Mouse (Mus musculus): Measurements from ENCODE around the gene Fst.

The Fst gene

GRCm38 (mm10) chr13:114458886-114459700 is at the start of gene Fst:
TSS of gene Fst (minus strand) at chr13:114458951.
- peak; percentile 19 to 39 for DNase-seq

DNA sequence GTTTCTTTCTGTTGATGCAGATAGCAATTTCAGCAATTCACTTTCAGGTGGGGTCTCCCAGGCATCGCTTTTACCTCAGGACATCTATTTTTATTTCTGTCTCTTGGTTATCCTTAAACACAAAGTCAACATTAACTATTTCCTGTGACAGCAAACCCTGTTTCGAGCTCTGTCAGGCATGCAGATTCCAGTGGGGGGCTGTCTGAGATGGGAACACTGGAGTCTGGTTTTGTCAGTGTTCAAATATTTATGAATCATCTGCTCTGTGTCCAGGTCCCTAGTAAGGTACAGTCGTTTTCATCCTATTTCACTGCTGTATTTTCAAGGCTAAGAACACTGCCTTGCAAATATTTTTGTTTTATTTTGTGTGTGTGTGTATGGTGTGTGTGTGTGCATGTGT is 35.1 kb upstream of the Fst start:
- no peak for DNase-seq

DNA sequence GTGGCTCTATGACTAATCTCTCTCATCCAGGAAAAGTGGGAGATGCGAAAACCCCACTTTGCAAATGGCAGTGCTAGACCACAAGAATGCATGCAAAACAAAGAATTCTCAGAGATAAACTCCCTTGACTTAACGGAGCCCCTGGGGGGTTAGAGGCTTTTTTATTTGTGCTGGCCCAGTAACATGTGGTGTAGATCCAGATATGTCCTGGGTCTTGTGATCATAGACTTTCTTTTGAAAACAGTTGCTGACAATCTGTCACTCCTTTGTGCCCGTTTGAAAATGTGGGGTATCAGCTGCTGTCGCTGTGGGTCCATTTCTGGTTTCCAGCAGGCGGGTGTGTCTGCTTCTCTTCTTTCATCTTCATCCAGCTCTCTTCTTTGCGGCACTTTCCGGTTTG is 29.4 kb upstream of the Fst start:
- DNase-seq = no peak

- DNase-seq = no peak
Observed at GRCm38 (mm10) chr13:114478329-114478728, 19.6 kb upstream of the Fst start.

DNA sequence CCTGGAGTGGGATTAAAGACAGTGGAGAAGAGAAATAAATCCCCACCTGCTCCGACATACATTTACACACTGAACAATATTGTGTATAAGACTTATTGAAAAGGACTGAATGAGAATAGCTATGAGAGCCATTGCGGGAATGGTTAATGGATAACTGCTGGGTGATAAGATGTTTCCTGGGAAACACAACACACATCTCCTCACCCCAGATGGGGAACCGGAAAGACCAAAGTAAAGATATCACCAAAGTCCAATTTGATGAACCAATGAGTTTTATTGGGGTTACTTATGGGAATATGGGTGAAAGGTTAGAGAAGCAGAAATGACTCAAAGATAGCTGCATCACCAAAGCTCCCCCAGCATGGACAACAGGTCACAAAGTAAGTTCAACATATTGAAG is 11.2 kb upstream of the Fst start:
- DNase-seq = no peak

DNA sequence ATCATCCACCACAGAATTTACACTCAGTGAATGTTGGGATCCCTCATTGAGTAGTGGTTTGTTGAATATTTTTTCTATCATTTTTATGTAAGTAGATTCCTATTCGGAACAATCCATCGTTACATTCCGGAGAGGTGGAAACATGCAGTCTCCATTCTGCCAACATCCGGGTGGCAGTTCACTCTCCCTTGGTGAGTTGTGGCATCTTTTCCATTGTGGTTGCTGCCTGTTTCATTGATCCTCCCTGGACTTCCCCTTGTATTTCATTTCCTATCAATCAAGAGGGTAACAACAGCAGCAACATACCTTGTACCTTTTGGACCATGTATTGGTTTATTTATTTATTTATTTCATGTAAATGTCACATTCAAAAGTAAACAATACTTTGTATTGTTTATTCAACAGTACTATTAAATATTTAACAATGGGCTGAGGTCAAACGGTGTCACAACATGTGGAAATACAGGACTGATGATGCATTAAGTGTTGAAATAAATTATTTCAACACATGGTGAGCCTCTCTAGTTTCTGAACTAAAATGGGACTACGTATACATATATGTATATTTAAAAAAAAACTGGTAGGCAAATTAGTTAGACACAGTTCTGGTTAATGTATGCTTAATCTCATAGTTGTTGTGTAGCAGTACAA is 7.6 kb upstream of the Fst start:
- DNase-seq = no peak

DNA sequence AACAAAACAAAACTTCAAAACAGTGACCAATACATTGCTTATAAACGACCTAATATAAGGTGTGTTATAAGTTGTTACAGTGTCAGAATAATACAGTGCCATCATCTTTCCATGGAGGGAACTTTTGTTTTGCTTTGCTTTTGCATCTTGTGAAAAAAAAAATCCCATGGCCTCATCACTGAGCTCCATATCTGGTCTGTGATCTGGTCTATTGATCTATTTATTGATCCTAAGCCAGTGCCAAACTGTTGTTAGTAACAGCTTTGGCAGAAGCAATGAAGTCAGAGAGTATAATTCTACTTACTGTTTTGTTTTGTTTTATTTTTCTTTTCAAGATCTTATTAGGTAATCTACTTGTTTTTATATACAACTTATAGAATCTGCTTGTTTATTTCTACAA is 6.6 kb upstream of the Fst start:
- DNase-seq = no peak

- no peak for DNase-seq
Observed at GRCm38 (mm10) chr13:114464824-114465223, 6.1 kb upstream of the Fst start.

DNA sequence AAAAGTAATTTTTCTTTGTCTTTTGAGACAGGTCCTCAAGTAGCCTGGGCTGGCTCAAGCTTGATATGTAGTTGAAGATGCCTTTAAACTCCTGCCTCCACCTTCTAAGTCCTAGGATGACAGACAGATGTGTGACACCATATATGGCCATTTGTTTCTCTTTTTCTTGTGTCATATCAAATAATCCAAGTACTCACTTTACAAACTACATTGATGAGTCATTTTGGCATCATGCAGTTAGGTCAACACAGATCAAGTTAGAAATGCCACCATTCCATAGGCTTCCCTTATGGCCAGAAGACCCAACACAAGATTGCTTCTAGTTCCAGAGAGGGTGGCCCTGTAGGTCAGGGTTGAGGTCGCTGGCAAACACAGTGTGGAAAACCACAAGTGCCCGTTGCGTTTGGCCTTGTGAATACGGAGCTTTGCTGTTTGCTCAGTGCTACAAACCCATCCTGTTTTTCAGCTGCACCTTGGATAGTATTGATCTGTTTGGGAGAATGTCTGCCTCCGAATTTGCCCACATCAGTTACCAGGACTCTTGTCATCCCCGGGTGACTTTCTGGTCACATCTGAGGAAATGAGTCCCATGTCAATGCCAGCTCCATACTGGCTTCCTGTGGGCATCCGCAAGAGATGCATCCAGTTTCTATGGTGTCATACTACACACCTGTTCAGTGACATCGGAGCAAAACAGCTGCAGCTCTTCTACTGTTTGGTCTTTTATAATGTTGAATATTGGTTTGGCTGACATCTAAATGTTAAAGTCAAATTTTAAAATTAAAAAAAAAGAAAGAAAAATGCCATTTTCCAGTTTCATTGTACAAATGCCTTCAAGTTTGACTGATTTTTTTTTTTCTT is 4.0 kb upstream of the Fst start:
- DNase-seq = no peak

- no peak for DNase-seq
Observed at GRCm38 (mm10) chr13:114460306-114460892, 1.6 kb upstream of the Fst start.

- no peak for DNase-seq
Observed at GRCm38 (mm10) chr13:114459701-114460160, 980 bp upstream of the Fst start.

DNA sequence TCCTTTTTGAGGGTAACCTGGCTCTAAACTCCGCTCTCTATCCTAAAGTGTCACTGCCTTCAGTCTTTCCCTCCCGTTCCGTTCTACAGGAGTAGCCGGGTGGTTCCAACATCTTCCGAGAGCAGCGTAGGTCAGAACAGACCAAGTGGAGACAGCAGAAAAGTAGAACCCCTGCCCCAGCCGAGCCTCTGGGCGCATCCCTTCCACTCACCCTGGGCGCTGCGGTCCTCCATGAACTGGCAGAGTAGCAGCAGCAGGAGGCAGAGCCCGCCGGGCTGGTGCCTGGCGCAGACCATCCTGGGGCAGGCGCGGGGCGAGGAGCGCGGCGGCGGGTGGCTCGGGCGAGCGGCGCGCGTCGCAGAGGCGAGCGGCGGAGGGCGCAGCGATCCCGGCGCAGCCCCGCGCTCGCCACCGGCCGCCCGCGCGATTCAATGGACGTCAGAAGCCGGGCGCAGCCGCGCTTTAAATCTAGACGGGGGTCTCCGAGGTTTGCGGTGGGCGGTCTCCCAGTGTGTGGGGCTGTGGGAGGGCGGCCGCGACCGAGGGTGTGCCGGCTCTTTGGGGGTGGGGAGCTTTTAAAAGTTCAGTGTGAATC is 363 bp downstream of the Fst start:
- peak; percentile 21 to 30 for DNase-seq

GRCm38 (mm10) chr13:114457567-114458120 is 1.1 kb downstream of the Fst start:
- DNase-seq = no peak

GRCm38 (mm10) chr13:114456766-114457566 is 1.8 kb downstream of the Fst start:
- peak; percentile 12 to 20 for DNase-seq

DNA sequence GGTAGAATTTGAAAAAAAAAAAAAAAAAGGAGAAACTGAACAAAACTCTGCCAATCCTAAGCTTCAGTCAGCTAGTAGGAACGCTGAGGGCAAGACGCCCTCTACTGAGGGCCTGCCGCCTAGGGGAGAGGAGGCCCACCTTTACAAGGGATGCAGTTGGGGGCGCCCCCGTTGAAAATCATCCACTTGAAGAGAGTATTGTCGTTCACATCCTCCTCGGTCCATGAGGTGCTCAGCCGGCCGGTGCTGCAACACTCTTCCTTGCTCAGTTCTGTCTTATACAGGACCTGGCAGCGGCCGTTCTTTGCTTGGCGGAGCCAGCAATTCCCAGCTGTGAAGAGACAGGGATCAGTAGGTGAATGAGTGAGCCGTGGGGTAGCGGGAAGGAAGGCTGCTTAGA is 2.5 kb downstream of the Fst start:
- peak; percentile 11 to 32 for DNase-seq

DNA sequence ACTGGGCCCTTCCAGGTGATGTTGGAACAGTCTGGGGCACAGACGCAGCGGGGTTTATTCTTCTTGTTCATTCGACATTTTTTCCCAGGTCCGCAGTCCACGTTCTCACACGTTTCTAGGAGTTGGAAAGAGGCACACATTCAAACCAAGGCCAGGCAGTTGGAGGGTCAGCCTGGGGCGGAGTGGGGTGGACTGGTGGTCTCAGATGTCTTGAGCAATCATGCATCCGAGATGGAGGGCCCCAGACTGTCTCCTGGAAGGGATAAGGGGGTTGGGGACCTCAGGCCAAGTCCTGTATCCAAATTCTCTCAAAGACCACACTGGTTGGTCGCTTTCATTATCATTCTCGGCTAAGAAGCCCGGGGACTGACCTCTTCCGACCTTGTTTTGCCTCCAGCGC is 3.0 kb downstream of the Fst start:
- DNase-seq = no peak

DNA sequence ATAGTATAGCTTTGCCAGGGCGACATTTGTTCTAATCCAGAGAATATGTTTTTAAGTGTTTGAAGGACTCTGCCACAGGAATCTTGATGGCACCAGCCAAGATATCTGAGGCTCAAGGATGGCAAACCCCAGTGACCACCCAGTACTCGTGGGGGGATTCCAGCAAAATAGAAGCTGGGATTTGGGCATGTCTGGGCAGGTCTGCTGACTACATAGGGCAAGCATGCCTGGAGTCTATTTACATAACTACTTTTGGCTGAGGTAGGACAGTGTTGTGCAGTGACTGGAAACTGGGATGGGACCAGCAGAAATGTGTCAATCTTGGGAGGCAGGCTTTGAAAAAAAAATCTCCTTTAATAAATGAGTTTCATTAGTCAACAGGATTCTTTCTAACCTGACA is 11.5 kb downstream of the Fst start:
- no peak for DNase-seq

DNA sequence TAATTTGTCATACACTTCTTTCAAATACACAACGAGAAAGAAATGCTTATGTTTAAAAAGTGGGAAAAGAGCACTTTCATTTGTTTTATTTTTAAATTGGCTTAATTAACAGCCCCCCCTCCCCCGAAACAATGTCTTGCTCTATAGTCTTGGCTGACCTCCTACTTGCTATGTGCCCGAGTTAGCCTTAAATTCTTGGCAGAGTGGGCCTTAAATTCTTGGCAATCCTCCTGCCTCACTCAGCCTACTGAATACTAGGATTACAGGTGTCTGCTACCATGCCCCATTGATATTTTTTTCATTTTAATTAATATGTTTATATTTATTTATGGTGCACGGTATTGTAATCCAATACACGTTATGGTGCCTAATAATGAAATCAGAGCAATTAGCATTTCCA is 26.3 kb downstream of the Fst start:
- DNase-seq = no peak

DNA sequence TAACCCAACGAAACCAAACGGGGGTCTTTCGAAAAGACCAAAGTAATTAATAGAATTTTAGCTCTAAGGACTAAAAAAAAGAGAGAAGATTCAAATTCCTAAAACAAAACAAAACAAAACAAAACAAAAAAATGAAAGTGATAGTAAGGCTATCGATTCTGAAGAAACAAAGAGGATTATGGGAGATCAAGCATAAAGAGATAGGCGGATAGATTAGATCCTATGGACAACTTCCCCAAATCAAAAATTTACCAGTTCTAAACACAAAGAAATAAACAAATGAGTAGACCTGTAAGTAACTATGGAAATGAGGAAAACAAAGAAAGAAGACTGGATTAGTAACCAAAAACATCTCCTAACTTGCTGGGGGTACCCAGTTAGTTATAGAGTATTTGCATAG is 33.5 kb downstream of the Fst start:
- DNase-seq = no peak

GRCm38 (mm10) chr13:114420235-114420634 is 38.5 kb downstream of the Fst start:
- no peak for DNase-seq

- no peak for DNase-seq
Observed at GRCm38 (mm10) chr13:114419364-114419763, 39.4 kb downstream of the Fst start.

Measured in thymus, postnatal 36 days (tissue).